Mouse (Mus musculus): Measurements from ENCODE around the gene Anxa5.

Anxa5 gene

DNA sequence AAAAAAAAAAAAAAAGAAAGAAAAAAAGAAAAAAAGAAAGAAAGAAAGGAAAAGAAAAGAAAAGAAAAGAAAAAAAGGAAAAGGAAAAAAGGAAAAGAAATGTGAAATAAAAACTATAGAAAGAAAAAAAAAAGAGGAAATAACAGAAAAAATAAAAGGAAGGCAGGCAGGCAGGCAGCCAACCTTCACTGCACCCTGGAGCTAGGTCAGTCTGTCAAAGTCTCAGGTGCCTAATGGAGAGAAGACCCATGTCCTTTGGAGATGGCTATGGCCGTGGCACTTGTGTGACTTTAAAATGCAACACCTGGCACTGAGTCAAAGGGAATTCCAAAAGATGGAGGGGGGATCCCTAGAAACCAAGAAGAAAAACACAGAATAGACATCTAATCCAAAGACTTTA, 12.7 kb upstream of the Anxa5 start:
- no peak for DNase-seq (ENCODE audit: low spot score)

DNA sequence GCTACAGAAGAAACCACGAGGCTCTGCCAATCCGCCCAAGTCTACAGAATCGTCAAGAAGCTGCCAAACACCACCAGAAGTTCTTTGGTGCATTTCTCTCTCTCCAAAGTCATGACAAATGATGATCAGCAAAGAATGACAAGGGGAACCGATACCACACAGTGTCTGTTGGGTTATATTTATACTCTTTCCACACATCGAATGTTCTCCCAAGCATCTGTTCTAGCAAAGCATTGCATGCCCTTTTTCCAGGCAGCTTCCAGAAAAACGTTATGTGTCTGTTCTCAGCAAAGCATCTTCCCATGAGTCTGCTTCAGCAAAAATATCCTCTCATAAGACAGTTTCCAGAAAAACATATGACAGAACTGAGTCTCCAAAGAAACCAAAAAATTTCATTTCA, 11.2 kb upstream of the Anxa5 start:
- DNase-seq (ENCODE audit: low spot score): no peak

GRCm38 (mm10) chr3:36486176-36486575, 10.5 kb upstream of the Anxa5 start:
- no peak for DNase-seq (ENCODE audit: low spot score)

GRCm38 (mm10) chr3:36484292-36484691, 8.6 kb upstream of the Anxa5 start:
- no peak for DNase-seq (ENCODE audit: low spot score)

DNA sequence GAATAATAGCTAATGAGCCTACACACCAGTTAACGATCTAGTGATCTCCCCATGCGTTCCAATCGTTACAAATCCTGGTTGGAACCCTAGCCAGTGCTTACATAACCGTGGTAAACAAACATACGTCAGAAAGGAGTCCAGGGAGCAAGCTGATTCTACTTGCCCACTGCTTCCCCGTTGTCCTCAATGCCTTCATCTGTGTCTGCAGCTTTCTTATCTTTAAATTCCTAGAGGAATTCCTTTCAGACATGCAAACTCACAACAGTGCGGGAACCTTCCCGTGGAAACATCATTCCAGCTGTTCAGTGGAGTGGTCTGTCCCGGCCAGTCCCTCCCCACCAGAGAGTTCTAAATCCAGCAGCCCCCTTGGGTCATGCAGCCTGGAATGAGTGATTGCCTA, 7.2 kb upstream of the Anxa5 start:
- no peak for DNase-seq (ENCODE audit: low spot score)

GRCm38 (mm10) chr3:36481776-36482193, 6.1 kb upstream of the Anxa5 start:
- DNase-seq (ENCODE audit: low spot score): peak; percentile 25

DNA sequence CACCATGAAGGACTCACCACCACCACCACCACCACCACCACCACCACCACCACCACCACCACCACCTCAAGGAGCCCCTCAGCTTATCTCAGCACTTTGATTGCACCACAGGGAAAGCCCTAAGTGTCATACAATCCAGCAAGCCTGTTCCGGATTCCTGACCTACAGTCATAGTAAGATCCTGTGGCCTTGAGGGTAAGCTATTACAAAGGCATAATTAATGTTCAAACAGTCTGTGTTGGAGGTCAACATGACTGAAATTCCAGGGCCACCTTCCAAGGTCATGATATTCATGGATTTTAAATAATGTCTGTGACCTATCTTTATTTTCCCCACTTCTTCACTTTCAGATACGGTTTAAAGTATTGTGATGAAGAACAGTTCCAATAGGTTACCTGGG, 4.8 kb upstream of the Anxa5 start:
- DNase-seq (ENCODE audit: low spot score): no peak

GRCm38 (mm10) chr3:36478776-36479175, 3.1 kb upstream of the Anxa5 start:
- DNase-seq (ENCODE audit: low spot score): no peak

- DNase-seq (ENCODE audit: low spot score): peak; percentile 14
Observed at GRCm38 (mm10) chr3:36476261-36477155, 814 bp upstream of the Anxa5 start.

- DNase-seq (ENCODE audit: low spot score): no peak
Observed at GRCm38 (mm10) chr3:36474938-36475483, 683 bp downstream of the Anxa5 start.

DNA sequence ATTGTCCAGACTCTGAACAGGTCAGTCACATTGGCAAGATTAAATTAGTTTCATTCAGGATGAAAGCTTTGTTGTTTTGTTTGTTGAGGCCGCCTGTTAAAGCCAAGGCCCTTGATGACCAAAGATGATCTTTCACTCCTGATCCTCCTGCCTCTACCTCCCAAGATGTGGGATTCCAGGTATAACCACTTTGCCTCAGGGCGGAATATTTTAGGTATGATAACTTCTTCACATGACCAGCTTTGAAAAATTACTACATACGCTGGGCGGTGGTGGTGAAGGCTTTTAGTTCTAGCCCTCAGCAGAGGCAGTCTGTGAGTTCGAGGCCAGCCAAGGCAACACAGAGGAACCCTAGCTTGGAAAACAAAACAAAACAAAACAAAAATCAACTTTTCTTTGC, 1.3 kb downstream of the Anxa5 start:
- DNase-seq (ENCODE audit: low spot score): no peak

DNA sequence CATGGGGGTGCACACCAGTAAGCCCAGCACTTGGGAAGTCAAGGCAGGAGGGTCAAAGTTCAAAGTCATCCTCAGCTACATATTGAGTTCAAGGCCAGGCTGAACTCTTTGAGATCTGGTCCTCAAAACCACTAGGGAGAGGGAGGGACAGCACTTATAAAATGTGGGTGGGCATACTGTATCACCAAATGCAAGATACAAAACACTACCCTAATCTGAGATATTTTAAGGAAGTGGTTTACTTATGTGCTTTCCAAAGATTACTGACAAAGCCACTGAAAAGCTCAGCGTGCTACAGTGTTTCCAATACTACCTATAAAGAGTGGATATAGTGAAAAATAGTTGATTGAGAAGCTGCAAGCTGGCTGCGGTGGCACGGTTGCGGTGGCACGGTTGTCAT, 2.5 kb downstream of the Anxa5 start:
- no peak for DNase-seq (ENCODE audit: low spot score)

- no peak for DNase-seq (ENCODE audit: low spot score)
Observed at GRCm38 (mm10) chr3:36471856-36472255, 3.8 kb downstream of the Anxa5 start.

GRCm38 (mm10) chr3:36468871-36469270, 6.8 kb downstream of the Anxa5 start:
- DNase-seq (ENCODE audit: low spot score): no peak

DNA sequence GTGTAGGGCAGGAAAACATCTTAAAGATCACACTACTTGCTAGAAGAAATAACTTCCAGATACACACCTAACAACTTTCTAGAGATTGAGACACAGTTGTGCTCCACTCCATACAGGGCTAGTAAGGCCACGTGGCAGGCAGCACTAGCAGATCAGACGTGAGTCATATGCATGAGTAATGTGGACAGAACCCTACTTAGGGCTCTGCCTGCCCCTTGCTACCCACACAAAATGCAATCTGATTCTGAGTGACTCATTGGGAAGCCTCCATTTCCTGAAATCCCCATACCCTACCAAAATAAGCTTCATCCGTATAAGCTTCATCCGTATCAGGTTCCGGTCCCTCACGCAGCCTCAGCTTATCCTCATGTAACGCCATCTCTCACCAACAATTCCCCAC, 8.1 kb downstream of the Anxa5 start:
- DNase-seq (ENCODE audit: low spot score): no peak

DNA sequence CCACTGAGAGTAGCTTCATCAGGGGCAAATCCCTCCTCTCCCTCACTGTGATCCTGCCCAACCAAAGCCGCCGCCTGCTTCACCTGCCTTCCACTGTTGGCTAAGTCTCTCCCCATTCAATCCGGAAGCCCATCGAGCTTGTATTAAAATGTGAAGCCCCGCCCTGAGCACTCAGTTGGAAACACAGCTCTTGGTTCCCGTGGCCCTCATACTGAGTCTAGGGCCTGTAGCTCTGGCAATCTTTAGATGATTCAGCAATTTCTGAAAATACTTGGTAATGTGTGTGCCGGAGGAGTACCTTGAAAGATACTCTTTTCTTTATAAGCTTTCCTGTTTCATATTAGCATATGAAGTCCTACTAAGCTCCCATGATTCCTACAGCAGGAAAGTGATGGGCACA, 10.2 kb downstream of the Anxa5 start:
- no peak for DNase-seq (ENCODE audit: low spot score)

DNA sequence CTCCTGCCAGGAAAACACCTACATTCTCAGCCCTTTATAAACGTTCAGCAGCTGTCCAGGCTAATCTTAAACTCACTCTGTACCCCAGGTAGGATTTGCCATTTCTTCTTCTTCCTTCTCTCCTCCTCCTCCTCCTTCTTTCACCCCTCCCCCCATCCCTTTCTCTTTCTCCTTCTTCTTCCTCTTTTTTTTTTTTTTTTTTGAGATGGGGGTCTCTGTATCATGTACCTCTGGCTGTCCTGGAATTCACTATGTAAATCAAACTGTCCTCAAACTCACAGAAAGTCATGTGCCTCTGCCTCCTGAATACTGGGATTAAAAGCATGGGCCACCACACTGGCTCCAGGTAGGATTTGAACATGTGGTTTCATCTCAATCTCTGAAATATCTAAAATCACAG, 13.3 kb downstream of the Anxa5 start:
- no peak for DNase-seq (ENCODE audit: low spot score)

GRCm38 (mm10) chr3:36461819-36462218, 13.9 kb downstream of the Anxa5 start:
- no peak for DNase-seq (ENCODE audit: low spot score)

GRCm38 (mm10) chr3:36460717-36461116, 15.0 kb downstream of the Anxa5 start:
- no peak for DNase-seq (ENCODE audit: low spot score)

DNA sequence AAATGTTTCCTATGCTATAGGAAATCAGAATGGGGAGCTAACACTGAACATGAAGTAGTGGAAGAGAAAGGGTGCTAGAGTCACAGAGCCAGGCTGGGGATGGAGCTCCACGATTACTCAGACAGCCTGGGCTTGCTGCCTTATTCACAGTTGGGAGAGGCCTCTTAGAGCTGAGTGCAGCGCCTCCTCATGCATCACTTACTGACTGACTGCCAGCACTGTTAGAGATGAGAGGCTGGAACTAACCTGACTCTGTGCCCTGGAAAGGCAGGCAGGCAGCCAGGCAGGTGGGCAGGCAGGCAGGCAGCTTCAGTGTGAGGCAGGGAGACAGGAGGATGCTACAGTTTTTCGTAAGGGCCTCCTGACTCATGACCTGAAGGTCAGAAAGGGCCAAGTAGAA, 20.1 kb downstream of the Anxa5 start:
- DNase-seq (ENCODE audit: low spot score): no peak

- no peak for DNase-seq (ENCODE audit: low spot score)
Observed at GRCm38 (mm10) chr3:36455124-36455523, 20.6 kb downstream of the Anxa5 start.

GRCm38 (mm10) chr3:36452502-36452901, 23.2 kb downstream of the Anxa5 start:
- DNase-seq (ENCODE audit: low spot score): no peak

DNA sequence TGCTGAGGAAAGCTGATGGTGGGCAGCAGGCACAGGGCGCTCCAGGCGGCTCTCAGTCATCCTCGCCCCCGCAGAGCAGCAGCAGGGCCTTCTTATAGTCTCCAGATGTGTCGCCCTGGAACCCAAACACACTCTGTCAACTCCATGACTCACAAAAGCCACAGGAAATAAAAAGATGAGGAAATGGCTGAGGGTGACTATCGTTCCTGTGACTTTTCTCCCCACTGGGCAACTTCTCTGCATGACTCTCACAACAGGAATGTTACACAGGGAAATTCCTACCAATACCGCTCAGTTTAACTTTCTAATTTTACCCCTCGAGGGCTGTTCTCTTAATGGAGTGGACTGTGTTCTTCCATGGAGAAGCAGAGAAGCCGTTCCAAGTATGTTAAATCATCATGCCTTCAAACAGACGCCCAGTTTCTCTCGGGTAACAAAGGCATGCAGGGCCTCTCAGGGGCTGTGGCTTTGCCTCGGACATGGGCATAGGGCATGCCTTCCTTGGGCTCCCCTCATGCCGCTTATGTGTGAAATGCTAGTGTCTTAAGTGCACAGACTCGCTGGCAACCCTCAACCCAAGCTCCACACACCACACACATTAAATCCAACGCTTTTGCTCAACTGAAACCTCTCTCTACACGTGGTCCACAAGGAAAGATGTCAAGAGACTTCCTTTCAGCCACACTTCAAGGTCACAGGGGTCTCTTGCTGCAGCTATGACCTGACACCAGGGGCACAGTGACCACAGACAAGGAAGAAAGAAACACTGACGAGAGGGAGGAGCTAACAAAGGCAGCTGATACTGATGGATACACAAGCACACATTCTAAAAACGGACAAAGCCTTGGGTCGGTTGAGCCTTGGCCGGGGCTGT, 26.2 kb downstream of the Anxa5 start:
- DNase-seq (ENCODE audit: low spot score): no peak
